Mouse (Mus musculus) erythroblast, embryonic 14.5 days (primary cell): ENCODE measurements around the gene Spata31d1b. TPM values are rescaled to one million over a fixed set of nuclear protein-coding genes. Genes with fewer than 3 reads are reported as not detected.
A peak's percentile ranks its signal among the peaks of the same experiment; 100 is the strongest.

ENCODE experiments used
- H3K27me3 ChIP-seq: 2 replicates; pipeline ENCODE4 v1.6.1; 2012; ENCODE audit warnings: inconsistent platforms; ENCODE audit not compliant: control insufficient read depth
- H3K36me3 ChIP-seq: 2 replicates; pipeline ENCODE4 v1.6.1; 2012; ENCODE audit warnings: mild to moderate bottlenecking, inconsistent platforms; ENCODE audit not compliant: control insufficient read depth
- H3K4me1 ChIP-seq: 2 replicates; pipeline ENCODE4 v1.6.1; 2012; ENCODE audit warnings: inconsistent platforms; ENCODE audit not compliant: control insufficient read depth
- H3K4me3 ChIP-seq: replicated peaks from 2 replicates; pipeline ENCODE3; 2012; ENCODE audit warnings: moderate library complexity, mild to moderate bottlenecking, inconsistent platforms
- H3K9me3 ChIP-seq: 2 replicates; pipeline ENCODE4 v1.6.1; 2012; ENCODE audit warnings: low read length, inconsistent platforms, mixed read lengths; ENCODE audit not compliant: control insufficient read depth
- GATA1 ChIP-seq: IDR thresholded peaks from 2 replicates; pipeline ENCODE4 v1.6.1; 2012; ENCODE audit warnings: low read length, inconsistent platforms, mixed read lengths
- TAL1 ChIP-seq: IDR thresholded peaks from 3 replicates; pipeline ENCODE4 v1.6.1; 2012; ENCODE audit warnings: low read length, inconsistent platforms, mixed read lengths
- polyA plus RNA-seq: library from polyadenylated mRNA; stranded (reverse); fragments of >175 nt; gene quantifications from 2 replicates; pipeline ENCODE4 v1.2.3, GENCODE M21; 2012

The Spata31d1b gene
- polyA plus RNA-seq, 1 experiment = not detected

GRCm38 (mm10) chr13:59735190-59735589 is 23.1 kb downstream of the Spata31d1b start:
- Histone ChIP-seq H3K4me3 (no peak overlapping the region), H3K4me1 (peaks cover 96% of the 10 kb centered on the region), H3K36me3 (no peaks in the 10 kb centered on the region; the same call in 1 of the 2 replicates), H3K27me3 (no peaks in the 10 kb centered on the region), H3K9me3 (no peaks in the 10 kb centered on the region)
- TF ChIP-seq GATA1 = no peak
- no peak for TF ChIP-seq TAL1

- Histone ChIP-seq H3K27me3 (0 out of 2 replicates have a peak, but pooled peaks cover 3% of the 10 kb centered on the region), H3K36me3 (peaks cover 3% of the 10 kb centered on the region), H3K4me1 (peaks cover 91% of the 10 kb centered on the region), H3K9me3 (no peaks in the 10 kb centered on the region), H3K4me3 (peak overlapping the region; percentile 54)
- TF ChIP-seq GATA1 = peak; percentile 65
- peak; percentile 75 for TF ChIP-seq TAL1
Observed at GRCm38 (mm10) chr13:59738455-59738854, 26.4 kb downstream of the Spata31d1b start.

GRCm38 (mm10) chr13:59739397-59739796 is 27.3 kb downstream of the Spata31d1b start:
- peak overlapping the region; percentile 35 for H3K4me3 ChIP-seq
- H3K4me1 ChIP-seq = peaks cover 83% of the 10 kb centered on the region

DNA sequence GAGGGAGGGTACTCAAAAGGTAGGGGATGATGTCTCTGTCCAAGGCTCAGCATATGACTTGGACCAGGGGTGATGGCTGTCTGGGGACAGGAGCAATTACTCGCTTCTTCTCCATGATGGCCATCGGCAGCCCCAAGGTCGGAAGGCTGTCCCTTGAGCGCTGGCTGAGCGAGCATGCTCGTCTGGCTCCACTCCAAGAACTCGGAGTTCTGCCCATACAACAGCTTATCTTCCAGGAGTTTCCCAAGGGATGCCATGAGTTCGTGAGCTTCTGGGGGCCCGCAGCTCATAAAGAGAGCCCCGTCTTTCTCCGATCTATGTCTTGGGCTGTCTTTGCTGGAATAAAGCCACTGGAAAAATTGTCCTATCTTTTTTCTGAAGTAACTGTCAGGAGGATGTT is 29.0 kb downstream of the Spata31d1b start:
- Histone ChIP-seq H3K27me3 (peaks cover 11% of the 10 kb centered on the region), H3K36me3 (peaks cover 3% of the 10 kb centered on the region), H3K9me3 (peaks cover 3% of the 10 kb centered on the region), H3K4me3 (no peak overlapping the region), H3K4me1 (peaks cover 66% of the 10 kb centered on the region)
- TF ChIP-seq TAL1 (no peak), GATA1 (no peak)

More at GRCm38 (mm10) chr13:59739397-59739796, 27.3 kb downstream of the Spata31d1b start:
- TF ChIP-seq GATA1 (peak; percentile 72), TAL1 (peak; percentile 92)
- H3K27me3 ChIP-seq = peaks cover 5% of the 10 kb centered on the region; the same call in 1 of the 2 replicates
- peaks cover 3% of the 10 kb centered on the region for H3K36me3 ChIP-seq
- no peaks in the 10 kb centered on the region for H3K9me3 ChIP-seq

DNA sequence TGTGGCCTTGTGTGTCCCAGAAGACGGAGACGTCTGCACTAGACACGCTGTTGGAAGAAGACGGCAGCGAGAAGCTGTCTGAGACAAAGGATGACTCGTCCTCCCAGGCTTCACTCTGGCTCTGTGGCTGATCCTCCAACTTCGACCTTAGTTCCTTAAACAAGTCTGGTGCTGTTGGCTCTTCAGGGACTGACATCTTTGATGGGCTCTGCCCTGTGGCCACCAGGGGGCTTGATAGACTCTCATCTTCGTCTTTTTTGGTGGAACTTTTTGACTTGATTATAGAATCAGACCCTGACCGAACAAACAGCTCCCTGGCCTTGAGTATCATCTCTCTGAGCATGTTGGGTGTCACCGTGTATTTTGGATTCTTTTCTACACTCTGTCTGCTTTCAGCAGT is 29.6 kb downstream of the Spata31d1b start:
- H3K4me1 ChIP-seq = peaks cover 60% of the 10 kb centered on the region
- peaks cover 3% of the 10 kb centered on the region for H3K36me3 ChIP-seq
- peaks cover 16% of the 10 kb centered on the region for H3K27me3 ChIP-seq
- no peak for TF ChIP-seq TAL1
- no peak for TF ChIP-seq GATA1
- peaks cover 3% of the 10 kb centered on the region for H3K9me3 ChIP-seq
- no peak overlapping the region for H3K4me3 ChIP-seq

- no peak for TF ChIP-seq GATA1
- TF ChIP-seq TAL1 = no peak
- no peak overlapping the region for H3K4me3 ChIP-seq
- peaks cover 37% of the 10 kb centered on the region for H3K27me3 ChIP-seq
- H3K4me1 ChIP-seq = peaks cover 31% of the 10 kb centered on the region
- H3K36me3 ChIP-seq = peaks cover 3% of the 10 kb centered on the region
- peaks cover 3% of the 10 kb centered on the region for H3K9me3 ChIP-seq
Observed at GRCm38 (mm10) chr13:59745462-59745861, 33.4 kb downstream of the Spata31d1b start.

DNA sequence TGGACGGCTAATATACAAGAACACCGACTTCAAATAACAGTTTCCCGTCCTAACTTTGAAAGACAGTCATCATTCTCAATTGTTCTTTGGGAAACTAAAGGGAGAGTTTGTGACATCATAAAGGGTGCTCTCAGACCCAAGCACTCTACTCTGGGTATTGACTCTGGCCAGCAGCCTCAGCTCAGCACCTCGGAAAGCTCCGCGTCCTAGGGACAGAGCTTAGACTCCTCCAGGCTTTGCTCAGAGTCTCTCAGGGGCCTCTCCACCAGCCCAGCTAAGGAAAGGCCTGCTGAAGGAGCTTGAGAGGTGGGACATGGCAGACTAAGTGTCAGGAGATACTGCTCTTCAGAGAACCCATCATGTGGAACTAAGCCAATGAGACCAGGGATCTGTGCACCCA is 34.1 kb downstream of the Spata31d1b start:
- H3K4me3 ChIP-seq = no peak overlapping the region
- TF ChIP-seq GATA1 (no peak), TAL1 (no peak)
- H3K4me1 ChIP-seq = peaks cover 27% of the 10 kb centered on the region
- no peaks in the 10 kb centered on the region for H3K36me3 ChIP-seq
- H3K9me3 ChIP-seq = peaks cover 3% of the 10 kb centered on the region
- peaks cover 37% of the 10 kb centered on the region for H3K27me3 ChIP-seq

- Histone ChIP-seq H3K36me3 (no peaks in the 10 kb centered on the region), H3K27me3 (peaks cover 37% of the 10 kb centered on the region), H3K4me1 (peaks cover 26% of the 10 kb centered on the region), H3K4me3 (no peak within 1 kb of the TSS), H3K9me3 (peaks cover 3% of the 10 kb centered on the region)
- TF ChIP-seq TAL1 (no peak), GATA1 (no peak)
Observed at GRCm38 (mm10) chr13:59746711-59747110, 34.6 kb downstream of the Spata31d1b start, which contains the start of gene 1700014D04Rik. TSS of gene 1700014D04Rik (minus strand) at chr13:59746752.

DNA sequence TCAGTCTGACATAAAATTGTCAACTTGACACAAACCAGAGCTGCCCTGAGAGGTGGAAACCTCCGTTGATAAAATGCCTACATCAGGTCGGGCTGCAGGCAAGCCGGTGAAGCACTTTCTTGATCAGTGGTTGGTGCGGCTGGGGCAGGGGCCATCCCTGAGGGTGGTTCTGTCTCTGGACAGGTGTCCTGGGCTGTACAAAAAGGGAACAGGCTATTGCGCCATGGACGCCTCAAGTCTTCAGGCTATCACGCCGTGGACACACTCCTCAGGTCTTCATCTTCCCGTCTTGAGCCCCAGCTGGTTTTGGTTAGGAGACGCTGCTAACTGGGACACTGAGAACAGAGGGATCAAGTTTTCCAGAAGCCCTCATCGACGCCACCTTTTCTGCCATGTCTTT is 38.2 kb downstream of the Spata31d1b start:
- no peak for TF ChIP-seq TAL1
- no peak for TF ChIP-seq GATA1
- peaks cover 34% of the 10 kb centered on the region for H3K36me3 ChIP-seq
- H3K9me3 ChIP-seq = peaks cover 6% of the 10 kb centered on the region
- no peak overlapping the region for H3K4me3 ChIP-seq
- H3K4me1 ChIP-seq = peaks cover 23% of the 10 kb centered on the region
- H3K27me3 ChIP-seq = peaks cover 31% of the 10 kb centered on the region

GRCm38 (mm10) chr13:59756906-59757305 is 44.8 kb downstream of the Spata31d1b start:
- no peaks in the 10 kb centered on the region for H3K27me3 ChIP-seq
- H3K4me3 ChIP-seq = no peak overlapping the region
- H3K36me3 ChIP-seq = peaks cover 96% of the 10 kb centered on the region
- no peak for TF ChIP-seq GATA1
- peaks cover 35% of the 10 kb centered on the region for H3K4me1 ChIP-seq
- H3K9me3 ChIP-seq = peaks cover 2% of the 10 kb centered on the region; the same call in 1 of the 2 replicates
